Mouse (Mus musculus): ENCODE measurements around the gene Spata21. TPM values are rescaled to one million over a fixed set of nuclear protein-coding genes. Genes with fewer than 3 reads are reported as not detected.

Spata21 gene
- total and polyA plus RNA-seq, 3 experiments = not detected

DNA sequence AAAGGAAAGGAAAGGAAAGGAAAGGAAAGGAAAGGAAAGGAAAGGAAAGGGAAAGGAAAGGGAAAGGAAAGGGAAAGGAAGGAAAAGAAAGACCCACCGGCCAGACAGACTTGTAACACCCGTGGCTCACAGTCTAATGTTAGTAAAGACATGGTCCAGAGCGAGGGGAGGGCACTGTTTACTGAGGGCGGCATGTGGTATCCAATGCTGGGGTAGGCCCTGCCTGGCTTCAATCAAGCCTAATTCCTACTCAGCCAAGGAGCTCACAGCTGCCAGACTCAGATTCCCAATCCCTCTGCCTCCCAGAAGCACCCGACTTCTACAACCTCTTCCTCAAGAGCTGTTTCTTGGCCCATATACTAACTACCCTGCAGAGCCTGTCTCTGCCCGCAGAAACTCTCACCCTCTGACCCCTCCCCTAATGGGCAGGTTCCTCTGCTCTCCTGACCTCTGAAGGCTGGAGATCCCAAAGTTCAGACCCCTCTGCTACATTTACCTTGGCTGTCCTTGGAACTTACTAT lies 41.1 kb downstream of the Spata21 start:
- no peak for DNase-seq (ENCODE audit: low spot score)
- Histone ChIP-seq H3K36me3 (replicated peaks) (peaks cover 81% of the 10 kb centered on the region), H3K9me3 (replicated peaks) (no peaks in the 10 kb centered on the region), H3K4me1 (ENCODE audit: insufficient read depth, low read depth, low read length) (peaks cover 31% of the 10 kb centered on the region), H3K27me3 (ENCODE audit: insufficient read depth, low read length) (no peaks in the 10 kb centered on the region), H3K4me3 (ENCODE audit: low read depth, low read length) (no peak overlapping the region)
- no peak for ATAC-seq (ENCODE audit: extremely low read depth, insufficient number of reproducible peaks, low FRiP score, poor library complexity, severe bottlenecking)
- no peak for TF ChIP-seq TAL1 (conservative IDR thresholded peaks at IDR 0.05; ENCODE audit: low read depth, low read length)
- TF ChIP-seq CTCF (IDR thresholded peaks at IDR 0.05; ENCODE audit: low read depth, low read length) = no peak
- no peak for TF ChIP-seq GATA1 (IDR thresholded peaks at IDR 0.05; ENCODE audit: borderline replicate concordance, low read length)
- no peak for TF ChIP-seq GATA2 (IDR thresholded peaks at IDR 0.05; ENCODE audit: borderline replicate concordance, low read depth, low read length)

GRCm38 (mm10) chr4:141130704-141131342 lies 42.7 kb downstream of the Spata21 start:
- no peak for DNase-seq (ENCODE audit: low spot score)
- peaks cover 41% of the 10 kb centered on the region for H3K4me1 ChIP-seq (ENCODE audit: insufficient read depth, low read depth, low read length)
- H3K4me3 ChIP-seq (ENCODE audit: low read depth, low read length) = no peak overlapping the region
- TF ChIP-seq POLR2AphosphoS5 (IDR thresholded peaks at IDR 0.05; ENCODE audit: insufficient replicate concordance, low read depth, low read length) (no peak), GATA1 (IDR thresholded peaks at IDR 0.05; ENCODE audit: borderline replicate concordance, low read length) (no peak), GATA2 (IDR thresholded peaks at IDR 0.05; ENCODE audit: borderline replicate concordance, low read depth, low read length) (no peak), TAL1 (conservative IDR thresholded peaks at IDR 0.05; ENCODE audit: low read depth, low read length) (no peak), CTCF (IDR thresholded peaks at IDR 0.05; ENCODE audit: low read depth, low read length) (no peak)
- H3K36me3 ChIP-seq (replicated peaks) = peaks cover 80% of the 10 kb centered on the region
- H3K27me3 ChIP-seq (ENCODE audit: insufficient read depth, low read length) = no peaks in the 10 kb centered on the region
- ATAC-seq (ENCODE audit: extremely low read depth, insufficient number of reproducible peaks, low FRiP score, poor library complexity, severe bottlenecking) = no peak
- H3K9me3 ChIP-seq (replicated peaks) = no peaks in the 10 kb centered on the region

DNA sequence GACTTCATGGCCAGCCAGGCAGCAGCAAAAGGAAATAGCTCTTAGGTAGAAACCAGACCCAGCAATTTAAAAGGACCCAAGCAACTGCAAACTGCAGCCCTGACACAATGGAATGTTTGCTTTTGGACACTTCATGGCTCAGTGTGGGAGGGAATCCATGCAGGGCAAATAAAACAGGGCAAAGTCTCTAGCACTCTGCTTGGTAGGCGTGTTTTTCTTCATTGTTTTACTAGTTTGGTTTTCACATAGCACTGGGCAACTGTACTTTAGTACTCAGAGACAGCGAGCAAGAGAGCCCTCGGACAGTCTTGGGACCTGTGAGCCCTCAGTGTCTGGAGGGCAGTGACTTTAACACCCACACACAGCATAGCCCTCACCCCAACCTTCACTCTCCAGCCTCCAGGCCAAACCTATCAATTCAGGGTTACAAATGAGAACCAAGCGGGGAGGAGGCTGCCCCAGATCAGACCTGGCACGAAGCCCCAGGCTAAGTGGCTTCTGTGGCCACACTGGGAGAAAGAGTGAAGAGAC lies 43.5 kb downstream of the Spata21 start:
- Histone ChIP-seq H3K27me3 (ENCODE audit: insufficient read depth, low read length) (no peaks in the 10 kb centered on the region), H3K36me3 (replicated peaks) (peaks cover 80% of the 10 kb centered on the region)

DNA sequence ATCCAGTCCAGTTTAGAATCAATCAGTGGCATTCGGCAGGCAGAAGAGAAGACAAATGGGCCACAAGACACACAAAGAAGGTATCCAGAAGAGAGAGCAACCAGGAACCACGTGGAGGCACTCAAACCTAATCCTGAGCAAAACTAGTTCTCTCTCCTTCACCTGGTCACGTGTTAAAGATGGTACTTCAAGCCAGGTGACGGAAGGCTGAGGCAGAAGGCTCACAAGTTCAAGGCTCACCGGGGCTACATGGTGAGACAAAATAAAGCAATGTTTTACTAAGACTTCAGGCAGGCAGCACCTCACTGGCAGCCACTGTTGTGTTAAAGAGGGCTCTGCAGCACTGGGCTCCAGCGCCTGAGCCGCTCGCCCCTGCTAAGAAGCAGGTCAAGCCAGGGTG lies 44.1 kb downstream of the Spata21 start:
- TF ChIP-seq GATA2 (IDR thresholded peaks at IDR 0.05; ENCODE audit: borderline replicate concordance, low read depth, low read length) (no peak), POLR2AphosphoS5 (IDR thresholded peaks at IDR 0.05; ENCODE audit: insufficient replicate concordance, low read depth, low read length) (no peak), TAL1 (conservative IDR thresholded peaks at IDR 0.05; ENCODE audit: low read depth, low read length) (no peak), GATA1 (IDR thresholded peaks at IDR 0.05; ENCODE audit: borderline replicate concordance, low read length) (no peak), CTCF (IDR thresholded peaks at IDR 0.05; ENCODE audit: low read depth, low read length) (no peak)
- peaks cover 52% of the 10 kb centered on the region for H3K4me1 ChIP-seq (ENCODE audit: insufficient read depth, low read depth, low read length)
- peaks cover 79% of the 10 kb centered on the region for H3K36me3 ChIP-seq (replicated peaks)

More for the DNA sequence above, 43.5 kb downstream of the Spata21 start:
- Histone ChIP-seq H3K4me3 (ENCODE audit: low read depth, low read length) (no peak overlapping the region), H3K9me3 (replicated peaks) (no peaks in the 10 kb centered on the region), H3K4me1 (ENCODE audit: insufficient read depth, low read depth, low read length) (peaks cover 46% of the 10 kb centered on the region)
- DNase-seq (ENCODE audit: low spot score) (no peak), ATAC-seq (ENCODE audit: extremely low read depth, insufficient number of reproducible peaks, low FRiP score, poor library complexity, severe bottlenecking) (no peak)
- no peak for TF ChIP-seq TAL1 (conservative IDR thresholded peaks at IDR 0.05; ENCODE audit: low read depth, low read length)
- no peak for TF ChIP-seq CTCF (IDR thresholded peaks at IDR 0.05; ENCODE audit: low read depth, low read length)
- TF ChIP-seq GATA2 (IDR thresholded peaks at IDR 0.05; ENCODE audit: borderline replicate concordance, low read depth, low read length) = no peak
- TF ChIP-seq GATA1 (IDR thresholded peaks at IDR 0.05; ENCODE audit: borderline replicate concordance, low read length) = no peak
- no peak for TF ChIP-seq POLR2AphosphoS5 (IDR thresholded peaks at IDR 0.05; ENCODE audit: insufficient replicate concordance, low read depth, low read length)

GRCm38 (mm10) chr4:141133227-141133626 lies 45.1 kb downstream of the Spata21 start:
- Histone ChIP-seq H3K9me3 (replicated peaks) (no peaks in the 10 kb centered on the region), H3K36me3 (replicated peaks) (peaks cover 76% of the 10 kb centered on the region), H3K4me3 (ENCODE audit: low read depth, low read length) (no peak overlapping the region), H3K4me1 (ENCODE audit: insufficient read depth, low read depth, low read length) (peaks cover 56% of the 10 kb centered on the region), H3K27me3 (ENCODE audit: insufficient read depth, low read length) (no peaks in the 10 kb centered on the region)
- DNase-seq (ENCODE audit: low spot score) (no peak), ATAC-seq (ENCODE audit: extremely low read depth, insufficient number of reproducible peaks, low FRiP score, poor library complexity, severe bottlenecking) (no peak)
- no peak for TF ChIP-seq CTCF (IDR thresholded peaks at IDR 0.05; ENCODE audit: low read depth, low read length)
- TF ChIP-seq TAL1 (conservative IDR thresholded peaks at IDR 0.05; ENCODE audit: low read depth, low read length) = no peak
- no peak for TF ChIP-seq GATA2 (IDR thresholded peaks at IDR 0.05; ENCODE audit: borderline replicate concordance, low read depth, low read length)
- no peak for TF ChIP-seq GATA1 (IDR thresholded peaks at IDR 0.05; ENCODE audit: borderline replicate concordance, low read length)
- no peak for TF ChIP-seq POLR2AphosphoS5 (IDR thresholded peaks at IDR 0.05; ENCODE audit: insufficient replicate concordance, low read depth, low read length)

More for the DNA sequence above, 44.1 kb downstream of the Spata21 start:
- no peaks in the 10 kb centered on the region for H3K27me3 ChIP-seq (ENCODE audit: insufficient read depth, low read length)
- no peaks in the 10 kb centered on the region for H3K9me3 ChIP-seq (replicated peaks)
- no peak for ATAC-seq (ENCODE audit: extremely low read depth, insufficient number of reproducible peaks, low FRiP score, poor library complexity, severe bottlenecking)
- DNase-seq (ENCODE audit: low spot score) = no peak
- H3K4me3 ChIP-seq (ENCODE audit: low read depth, low read length) = no peak overlapping the region

DNA sequence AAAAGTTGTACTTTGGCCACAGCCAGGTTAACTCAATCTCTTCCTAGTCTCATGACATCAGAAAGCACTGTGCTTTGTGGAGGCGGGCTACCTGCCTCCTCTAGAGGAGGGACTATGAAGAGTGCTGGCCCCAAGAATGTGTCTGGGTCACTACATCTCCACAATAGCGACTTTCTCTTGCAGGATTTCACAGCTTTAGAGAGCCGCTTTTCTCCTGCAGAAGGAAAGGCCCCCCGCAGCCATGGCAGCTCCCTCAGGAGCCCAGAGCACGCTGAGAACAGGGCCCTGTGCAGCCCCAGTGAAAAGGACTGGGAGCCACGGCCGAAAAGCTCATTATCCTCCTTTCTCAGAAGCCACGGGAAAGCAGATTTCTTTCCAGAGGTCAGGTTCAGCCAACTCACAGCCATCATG lies 45.9 kb downstream of the Spata21 start:
- Histone ChIP-seq H3K4me1 (ENCODE audit: insufficient read depth, low read depth, low read length) (peaks cover 56% of the 10 kb centered on the region), H3K9me3 (replicated peaks) (no peaks in the 10 kb centered on the region), H3K4me3 (ENCODE audit: low read depth, low read length) (no peak overlapping the region), H3K27me3 (ENCODE audit: insufficient read depth, low read length) (no peaks in the 10 kb centered on the region), H3K36me3 (replicated peaks) (peaks cover 75% of the 10 kb centered on the region)
- DNase-seq (ENCODE audit: low spot score) (no peak), ATAC-seq (ENCODE audit: extremely low read depth, insufficient number of reproducible peaks, low FRiP score, poor library complexity, severe bottlenecking) (no peak)
- TF ChIP-seq GATA1 (IDR thresholded peaks at IDR 0.05; ENCODE audit: borderline replicate concordance, low read length) (no peak), POLR2AphosphoS5 (IDR thresholded peaks at IDR 0.05; ENCODE audit: insufficient replicate concordance, low read depth, low read length) (no peak), CTCF (IDR thresholded peaks at IDR 0.05; ENCODE audit: low read depth, low read length) (no peak), TAL1 (conservative IDR thresholded peaks at IDR 0.05; ENCODE audit: low read depth, low read length) (no peak), GATA2 (IDR thresholded peaks at IDR 0.05; ENCODE audit: borderline replicate concordance, low read depth, low read length) (no peak)

Measured in G1E (cell line).